Comparison of ENCODE assay signal across 8 mouse cellular contexts in genomic region chr5:13628606-13629311, GRCm38 (mm10).
DNase-seq lines count a peak whose midpoint lies in the region; ATAC-seq and TF ChIP-seq lines count a peak whose summit lies in the region.

No protein-coding gene starts in this region.

- H3K9me3 ChIP-seq in megakaryocyte, embryonic 14.5 days: no peaks in the 10 kb centered on the region

- H3K36me3 ChIP-seq in megakaryocyte, embryonic 14.5 days (replicated peaks; ENCODE audit: low read length): no peaks in the 10 kb centered on the region

- intact Hi-C loops in left cerebral cortex, adult 2 months (cut with DNase I): loop anchor here (1.0 to 10.0 kb wide), 3 partner anchors 232 to 1066 kb away; no protein-coding TSS in a partner anchor

- peak overlapping the region; percentile 47 for H3K4me3 ChIP-seq in left cerebral cortex, adult 2 months
- H3K4me3 ChIP-seq in megakaryocyte, embryonic 14.5 days (replicated peaks): peak overlapping the region; percentile 91

- peak; percentile 94 for TF ChIP-seq CTCF in left cerebral cortex, adult 2 months (IDR thresholded peaks at IDR 0.05)

- no peak for ATAC-seq in monocyte, adult 5-6 weeks (replicated peaks; ENCODE audit: insufficient number of reproducible peaks, low FRiP score, low TSS enrichment, poor library complexity, severe bottlenecking)

- no peaks in the 10 kb centered on the region for H3K27me3 ChIP-seq in megakaryocyte, embryonic 14.5 days (replicated peaks)

- no peak overlapping the region for H3K27ac ChIP-seq in left cerebral cortex, adult 2 months

- peaks cover 7% of the 10 kb centered on the region for H3K4me1 ChIP-seq in megakaryocyte, embryonic 14.5 days

- DNase-seq in adrenal gland, adult 18-20 months (ENCODE audit: low spot score in 2 of 2): peak; percentile 67 to 70
- DNase-seq in embryo, embryonic 10 days (ENCODE audit: low spot score): peak; percentile 95
- DNase-seq in gastrocnemius, postnatal 10 days: peak; percentile 80
- peak; percentile 85 for DNase-seq in hindlimb bud, embryonic 11.5 days (ENCODE audit: extremely low spot score, low read depth, low spot score)
- peak; percentile 76 to 84 for DNase-seq in left cerebral cortex, adult 2 months (ENCODE audit: extremely low spot score in 1 of 2, low spot score in 2 of 2)
- DNase-seq in right cerebral cortex, postnatal 25 days: peak; percentile 76
